Mouse (Mus musculus): ENCODE data around the gene E130114P18Rik.

DNA sequence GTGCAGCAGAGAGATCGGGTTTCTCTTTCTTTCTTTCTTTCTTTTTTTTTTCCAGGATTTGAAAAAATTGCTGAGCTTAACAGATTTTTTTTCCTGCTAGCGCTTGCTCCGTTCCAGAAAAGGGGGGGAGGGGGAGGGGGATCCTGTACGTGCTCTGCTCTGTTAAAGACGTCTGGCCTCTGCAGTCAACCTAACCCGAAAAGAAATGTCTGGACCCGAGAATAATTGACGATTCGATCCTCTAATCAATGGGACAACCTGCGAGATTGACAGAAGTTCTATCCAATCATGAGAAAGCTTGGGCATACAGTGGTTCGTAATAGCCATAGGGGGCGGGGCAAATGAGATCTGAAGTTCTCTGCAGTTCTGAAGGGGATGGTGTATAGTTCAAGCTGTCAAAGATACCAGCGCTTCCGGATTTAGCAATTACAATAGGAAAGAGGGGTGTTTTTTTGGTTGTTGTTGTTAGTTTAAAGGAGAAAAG is 4.7 kb downstream of the E130114P18Rik start:
- no peak for TF ChIP-seq CTCF (IDR thresholded peaks at IDR 0.05; ENCODE audit: control insufficient read depth, insufficient read depth, insufficient replicate concordance, low read depth, low read length)
- TF ChIP-seq POLR2A (IDR thresholded peaks at IDR 0.05; ENCODE audit: control insufficient read depth, low read depth, low read length), result no peak
